Mouse (Mus musculus) induced T-regulatory cell, adult 2 months (primary cell): Measurements from ENCODE around the gene Nexn.

Experiments
- DNase-seq: peaks from one replicate; pipeline ENCODE4 v3.0.0-alpha.2; 2012; ENCODE audit warnings: low read depth

Nexn gene

GRCm38 (mm10) chr3:152277912-152278311 lies 11.8 kb upstream of the Nexn start:
- no peak for DNase-seq

GRCm38 (mm10) chr3:152276935-152277334 lies 10.8 kb upstream of the Nexn start:
- no peak for DNase-seq

GRCm38 (mm10) chr3:152275008-152275407 lies 8.9 kb upstream of the Nexn start:
- no peak for DNase-seq

- no peak for DNase-seq
Observed at GRCm38 (mm10) chr3:152272974-152273685, 7.0 kb upstream of the Nexn start.

- DNase-seq = no peak
Observed at GRCm38 (mm10) chr3:152271876-152272275, 5.7 kb upstream of the Nexn start.

GRCm38 (mm10) chr3:152271071-152271710 lies 5.0 kb upstream of the Nexn start:
- DNase-seq = no peak

GRCm38 (mm10) chr3:152268099-152268498 lies 1.9 kb upstream of the Nexn start:
- DNase-seq = no peak

GRCm38 (mm10) chr3:152265351-152266035 lies 657 bp downstream of the Nexn start:
- no peak for DNase-seq

- no peak for DNase-seq
Observed at GRCm38 (mm10) chr3:152264830-152265229, 1.3 kb downstream of the Nexn start.

GRCm38 (mm10) chr3:152264374-152264773 lies 1.8 kb downstream of the Nexn start:
- DNase-seq = no peak

GRCm38 (mm10) chr3:152261948-152262347 lies 4.2 kb downstream of the Nexn start:
- DNase-seq = peak; percentile 12

- DNase-seq = peak; percentile 24
Observed at GRCm38 (mm10) chr3:152261436-152261835, 4.7 kb downstream of the Nexn start.

GRCm38 (mm10) chr3:152260362-152260761 lies 5.8 kb downstream of the Nexn start:
- no peak for DNase-seq

GRCm38 (mm10) chr3:152259409-152259808 lies 6.7 kb downstream of the Nexn start:
- DNase-seq = peak; percentile 83

- DNase-seq = peak; percentile 36
Observed at GRCm38 (mm10) chr3:152257528-152257927, 8.6 kb downstream of the Nexn start.

- DNase-seq = no peak
Observed at GRCm38 (mm10) chr3:152250487-152250886, 15.7 kb downstream of the Nexn start.

- no peak for DNase-seq
Observed at GRCm38 (mm10) chr3:152247708-152248107, 18.4 kb downstream of the Nexn start.

- DNase-seq = no peak
Observed at GRCm38 (mm10) chr3:152245273-152245910, 20.8 kb downstream of the Nexn start.

GRCm38 (mm10) chr3:152243304-152243703 lies 22.8 kb downstream of the Nexn start:
- DNase-seq = no peak

- DNase-seq = no peak
Observed at GRCm38 (mm10) chr3:152241098-152241497, 25.1 kb downstream of the Nexn start.

- no peak for DNase-seq
Observed at GRCm38 (mm10) chr3:152239592-152239991, 26.6 kb downstream of the Nexn start.

- DNase-seq = peak; percentile 36
Observed at GRCm38 (mm10) chr3:152238836-152239235, 27.3 kb downstream of the Nexn start.

GRCm38 (mm10) chr3:152235805-152236204 lies 30.3 kb downstream of the Nexn start:
- no peak for DNase-seq
